Mouse (Mus musculus) lung, embryonic 15.5 days (tissue): ENCODE measurements around the gene Otogl. TPM values are rescaled to one million over a fixed set of nuclear protein-coding genes. Genes with fewer than 3 reads are reported as not detected.

Source experiments
- ATAC-seq: fragments of 200-750 bp; cut with Nextera tagmentation; 2 replicates; pipeline ENCODE4 v1.8.0; 2017; ENCODE audit warnings: moderate number of reproducible peaks, borderline replicate concordance; ENCODE audit not compliant: low FRiP score, low TSS enrichment; ENCODE audit errors: extremely low read depth
- H3K27ac ChIP-seq: fragments of 300-500 bp; sonication (generic); 2 replicates; pipeline ENCODE4 v1.5.1; 2015; ENCODE audit warnings: moderate library complexity, mild to moderate bottlenecking, inconsistent platforms
- H3K27me3 ChIP-seq: fragments of 300-500 bp; sonication (generic); 2 replicates; pipeline ENCODE4 v1.6.1; 2015; ENCODE audit warnings: inconsistent platforms
- H3K36me3 ChIP-seq: fragments of 300-500 bp; sonication (generic); 2 replicates; pipeline ENCODE4 v1.6.1; 2015; ENCODE audit warnings: inconsistent platforms
- H3K4me1 ChIP-seq: fragments of 300-500 bp; sonication (generic); 2 replicates; pipeline ENCODE4 v1.6.1; 2015; ENCODE audit warnings: inconsistent platforms
- H3K4me2 ChIP-seq: fragments of 300-500 bp; sonication (generic); 2 replicates; pipeline ENCODE4 v1.6.1; 2015; ENCODE audit warnings: inconsistent platforms, mild to moderate bottlenecking, moderate library complexity
- H3K4me3 ChIP-seq: fragments of 300-500 bp; sonication (generic); 2 replicates; pipeline ENCODE4 v1.5.1; 2015; ENCODE audit warnings: mild to moderate bottlenecking, inconsistent platforms
- H3K9ac ChIP-seq: fragments of 300-500 bp; sonication (generic); 2 replicates; pipeline ENCODE4 v1.6.1; 2015; ENCODE audit warnings: inconsistent platforms
- H3K9me3 ChIP-seq: fragments of 300-500 bp; sonication (generic); 2 replicates; pipeline ENCODE4 v1.6.1; 2016; ENCODE audit warnings: inconsistent platforms
- WGBS: fragments of 180-500 bp; shearing (Covaris S2); methylation state at CpG from one replicate; pipeline ENCODE4 v1.1.7; 2015; 5-methylcytosine and 5-hydroxymethylcytosine counted together
- polyA plus RNA-seq: library from polyadenylated mRNA; unstranded; fragments of >200 nt; fragmentation: Nextera tagmentation; extraction: Ambion mirVana; gene quantifications from 2 replicates; pipeline ENCODE4 v1.2.1, GENCODE M21; 2015

Otogl gene
- polyA plus RNA-seq = 0.06 and 0.10 TPM in 2 replicates

DNA sequence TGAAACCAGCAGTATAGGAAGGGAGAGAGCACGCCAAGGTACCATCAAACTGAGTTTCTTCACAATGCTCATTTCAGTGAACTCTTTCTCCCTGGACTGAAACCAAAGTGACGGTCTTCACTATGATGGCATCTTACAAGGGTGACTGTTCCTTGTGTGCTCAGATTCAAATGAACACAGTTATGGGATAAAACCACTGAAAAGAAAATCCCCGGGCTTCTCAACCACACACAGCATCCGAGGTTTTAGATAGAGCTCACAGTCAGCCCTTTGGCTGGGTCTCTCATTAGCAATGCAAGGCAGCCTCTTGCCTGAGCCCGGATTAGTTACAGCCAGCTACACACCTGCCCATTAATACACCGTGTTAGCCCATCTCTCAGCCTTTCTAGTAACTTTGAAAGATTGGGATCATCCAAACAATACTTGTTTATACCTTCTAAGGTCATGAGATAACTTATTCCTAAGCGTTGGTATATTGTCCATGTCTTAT lies at the start of gene Otogl:
Gene Otogl, minus strand, starts transcription at position 51 of the 490 bp plus-strand sequence.
- Histone ChIP-seq H3K4me1 (no peaks in the 10 kb centered on the region), H3K36me3 (no peaks in the 10 kb centered on the region), H3K4me3 (no peak within 1 kb of the TSS), H3K9ac (no peak within 1 kb of the TSS), H3K27ac (no peak within 1 kb of the TSS), H3K27me3 (no peaks in the 10 kb centered on the region), H3K4me2 (no peak within 1 kb of the TSS), H3K9me3 (no peaks in the 10 kb centered on the region)
- 53% methylated on average over 7 of the region's 7 CpGs for WGBS
- ATAC-seq = no peak

DNA sequence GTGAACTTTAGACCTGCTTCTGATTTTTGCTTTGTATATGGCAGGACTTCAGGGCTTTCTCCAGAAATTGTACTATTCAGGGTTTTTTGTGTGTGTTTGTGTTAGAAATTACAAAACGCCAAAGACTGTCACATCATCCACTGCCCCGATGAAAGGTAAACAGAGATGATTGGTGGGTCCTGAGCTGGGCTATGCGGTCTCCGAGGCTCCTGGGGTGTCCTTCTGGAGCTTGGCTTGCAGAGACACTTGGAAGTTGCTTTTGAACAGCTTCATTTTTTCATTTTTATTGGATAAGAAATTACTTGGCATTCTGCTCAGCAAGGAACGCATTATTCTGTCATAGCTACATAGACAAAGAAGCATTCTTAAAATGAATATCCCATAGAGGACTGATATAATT lies 44.7 kb upstream of the Otogl start:
- Histone ChIP-seq H3K9me3 (no peaks in the 10 kb centered on the region), H3K4me3 (no peak overlapping the region), H3K9ac (no peak overlapping the region), H3K36me3 (no peaks in the 10 kb centered on the region), H3K27ac (no peak overlapping the region), H3K4me2 (no peak overlapping the region), H3K4me1 (no peaks in the 10 kb centered on the region), H3K27me3 (no peaks in the 10 kb centered on the region)
- 46% methylated on average over 5 of the region's 5 CpGs for WGBS
- no peak for ATAC-seq

DNA sequence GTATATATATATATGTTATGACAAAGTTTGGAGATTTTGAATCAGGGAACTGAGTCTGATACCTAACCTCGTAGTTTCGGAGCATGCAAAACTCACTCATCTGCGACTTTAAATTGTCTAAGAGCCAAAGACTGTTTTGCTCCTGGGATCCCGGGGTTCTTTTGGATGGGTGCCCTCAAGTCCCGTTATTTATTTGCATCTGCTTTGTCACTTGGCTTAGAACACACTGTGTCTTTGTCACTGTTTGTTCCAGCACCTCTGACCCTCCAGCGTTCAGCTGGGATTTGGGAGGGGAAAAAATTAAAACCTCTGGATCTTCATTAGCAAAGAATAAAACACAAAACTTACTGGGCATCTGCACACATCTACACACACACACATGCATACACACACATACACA lies 42.5 kb upstream of the Otogl start:
- H3K4me3 ChIP-seq = no peak overlapping the region
- H3K27ac ChIP-seq = no peak overlapping the region
- no peaks in the 10 kb centered on the region for H3K36me3 ChIP-seq
- H3K4me1 ChIP-seq = no peaks in the 10 kb centered on the region
- H3K27me3 ChIP-seq = no peaks in the 10 kb centered on the region
- no peak overlapping the region for H3K9ac ChIP-seq
- WGBS = 57% methylated on average over 6 of the region's 6 CpGs
- ATAC-seq = no peak
- H3K9me3 ChIP-seq = no peaks in the 10 kb centered on the region
- H3K4me2 ChIP-seq = no peak overlapping the region

DNA sequence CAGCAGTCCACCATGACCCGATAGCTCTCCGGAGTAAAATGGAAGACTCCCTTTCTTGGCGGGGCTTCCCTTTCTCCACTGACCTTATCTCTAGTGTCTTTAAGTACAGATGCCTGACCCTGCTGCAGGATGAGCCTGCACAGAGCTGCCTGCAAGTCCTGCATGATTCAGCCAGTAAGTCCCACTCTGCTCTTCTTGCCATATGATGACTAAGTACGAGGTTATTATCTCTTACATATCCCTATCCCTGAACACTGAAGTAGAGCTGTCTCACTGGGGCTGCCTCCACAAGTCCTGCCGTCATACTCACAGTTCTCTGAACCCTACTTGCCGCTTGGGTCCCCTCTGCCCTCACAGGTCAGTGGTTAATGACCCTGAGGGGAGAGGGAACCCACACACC lies 39.7 kb upstream of the Otogl start:
- no peaks in the 10 kb centered on the region for H3K36me3 ChIP-seq
- no peak overlapping the region for H3K27ac ChIP-seq
- H3K4me3 ChIP-seq = no peak overlapping the region
- 81% methylated on average over 6 of the region's 6 CpGs for WGBS
- no peaks in the 10 kb centered on the region for H3K27me3 ChIP-seq
- H3K9me3 ChIP-seq = no peaks in the 10 kb centered on the region
- ATAC-seq = no peak
- H3K9ac ChIP-seq = no peak overlapping the region
- H3K4me1 ChIP-seq = no peaks in the 10 kb centered on the region
- H3K4me2 ChIP-seq = no peak overlapping the region

DNA sequence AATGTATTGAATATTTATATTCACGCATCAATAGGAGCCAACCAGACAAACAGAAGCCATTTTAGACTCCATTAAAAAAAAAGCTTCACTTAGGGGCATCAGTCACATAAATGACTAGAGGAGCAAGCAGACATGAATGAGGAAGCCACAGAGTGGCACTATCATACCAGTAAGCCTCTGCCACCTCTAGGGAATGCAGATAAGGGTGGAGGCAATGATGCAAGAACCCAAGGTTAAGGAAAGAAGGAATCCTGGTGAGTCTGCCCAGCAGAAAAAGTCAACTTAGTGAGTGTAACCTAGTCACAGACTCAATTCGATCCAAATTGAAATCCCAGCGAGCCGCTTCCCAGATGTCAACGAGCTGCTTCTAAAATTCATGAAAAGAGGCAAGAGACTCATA lies 38.0 kb upstream of the Otogl start:
- no peak overlapping the region for H3K9ac ChIP-seq
- no peak overlapping the region for H3K27ac ChIP-seq
- no peak overlapping the region for H3K4me3 ChIP-seq
- H3K9me3 ChIP-seq = no peaks in the 10 kb centered on the region
- ATAC-seq = no peak
- H3K36me3 ChIP-seq = no peaks in the 10 kb centered on the region
- WGBS = 90% methylated on average over 5 of the region's 5 CpGs
- H3K4me1 ChIP-seq = no peaks in the 10 kb centered on the region
- H3K27me3 ChIP-seq = no peaks in the 10 kb centered on the region
- H3K4me2 ChIP-seq = no peak overlapping the region

DNA sequence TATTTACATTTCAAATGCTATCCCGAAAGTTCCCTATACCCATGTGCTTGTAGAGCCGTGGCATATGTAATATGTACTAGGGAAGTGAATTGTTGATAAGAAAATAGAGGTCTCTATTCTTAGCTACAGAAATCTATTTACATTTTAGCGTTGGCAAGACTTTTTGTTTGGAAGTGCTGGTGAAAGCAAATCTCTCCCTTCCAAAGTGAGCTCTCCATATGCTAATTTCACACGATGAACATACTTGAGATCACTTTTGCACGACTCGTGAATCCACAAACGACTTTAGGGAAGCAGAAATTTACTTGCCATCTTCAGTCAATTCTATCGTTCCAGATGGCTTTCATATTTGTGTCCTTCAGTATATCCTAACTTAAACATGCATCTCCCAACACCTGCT lies 36.7 kb upstream of the Otogl start:
- no peak overlapping the region for H3K9ac ChIP-seq
- H3K4me2 ChIP-seq = no peak overlapping the region
- no peaks in the 10 kb centered on the region for H3K9me3 ChIP-seq
- H3K4me1 ChIP-seq = no peaks in the 10 kb centered on the region
- no peak overlapping the region for H3K27ac ChIP-seq
- H3K27me3 ChIP-seq = no peaks in the 10 kb centered on the region
- ATAC-seq = no peak
- H3K4me3 ChIP-seq = no peak overlapping the region
- 43% methylated on average over 8 of the region's 8 CpGs for WGBS
- no peaks in the 10 kb centered on the region for H3K36me3 ChIP-seq

DNA sequence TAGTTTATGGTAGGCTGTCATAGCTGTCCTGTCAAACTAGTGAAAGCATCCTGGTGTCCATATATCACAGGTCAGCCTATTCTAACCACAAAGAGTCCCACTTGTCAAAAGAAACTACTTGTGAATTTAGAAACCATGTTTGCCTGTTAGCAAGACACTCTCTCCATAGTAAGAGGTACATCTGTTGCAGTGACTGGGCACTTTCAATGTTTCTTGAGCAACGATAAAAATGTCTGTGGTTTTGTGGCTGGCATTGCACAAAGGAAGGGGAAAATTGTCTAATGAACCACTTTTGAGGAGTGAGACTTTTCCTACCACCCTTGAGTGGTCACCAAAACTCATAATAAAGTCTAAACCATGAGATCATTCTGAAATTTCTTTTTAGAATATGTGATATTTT lies 36.1 kb upstream of the Otogl start:
- H3K9me3 ChIP-seq = no peaks in the 10 kb centered on the region
- H3K36me3 ChIP-seq = no peaks in the 10 kb centered on the region
- no peaks in the 10 kb centered on the region for H3K27me3 ChIP-seq
- no peak overlapping the region for H3K4me3 ChIP-seq
- WGBS = 65% methylated on average over 1 of the region's 1 CpGs
- no peak overlapping the region for H3K4me2 ChIP-seq
- H3K9ac ChIP-seq = no peak overlapping the region
- H3K4me1 ChIP-seq = no peaks in the 10 kb centered on the region
- no peak overlapping the region for H3K27ac ChIP-seq
- ATAC-seq = no peak

DNA sequence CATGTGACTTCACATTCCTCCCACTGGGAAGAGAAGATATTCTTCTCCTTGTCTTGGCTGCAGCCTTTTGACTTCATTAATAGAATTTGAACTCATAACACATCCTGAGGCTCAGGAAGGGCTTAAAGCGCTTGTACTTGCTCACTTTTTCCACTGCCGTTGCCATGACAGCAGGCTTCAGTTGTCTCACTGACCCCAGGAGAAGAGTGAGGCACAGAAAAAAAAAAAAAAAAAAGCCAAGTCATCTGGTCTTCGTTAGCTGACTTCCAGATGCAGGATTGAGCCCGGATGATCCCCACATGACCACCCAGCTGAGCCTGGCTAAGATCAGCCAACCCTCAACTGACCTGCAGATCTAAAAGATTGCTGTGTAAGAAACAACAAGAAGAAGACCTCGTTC lies 34.4 kb upstream of the Otogl start:
- H3K9me3 ChIP-seq = no peaks in the 10 kb centered on the region
- 53% methylated on average over 5 of the region's 5 CpGs for WGBS

DNA sequence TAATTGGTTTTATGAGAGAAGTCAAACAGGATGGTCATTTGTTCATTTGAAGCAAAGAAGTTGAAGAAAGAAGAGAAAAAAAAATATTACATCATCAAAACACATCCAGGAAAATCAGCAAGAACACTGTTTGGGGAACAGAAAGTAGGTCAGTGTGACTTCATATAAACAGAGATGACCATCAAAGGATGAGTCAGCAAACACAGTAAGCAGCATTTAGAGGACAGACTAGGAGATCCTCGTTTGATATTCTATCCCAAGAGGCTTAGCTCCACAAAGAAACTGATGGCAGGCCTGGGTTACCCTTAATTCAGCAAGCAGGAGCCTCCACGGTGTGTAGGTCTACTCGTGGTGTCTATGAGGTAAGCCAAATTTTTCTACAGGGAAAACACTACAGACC lies 31.9 kb upstream of the Otogl start:
- no peak overlapping the region for H3K27ac ChIP-seq
- no peaks in the 10 kb centered on the region for H3K27me3 ChIP-seq
- no peaks in the 10 kb centered on the region for H3K9me3 ChIP-seq
- H3K4me3 ChIP-seq = no peak overlapping the region
- H3K4me2 ChIP-seq = no peak overlapping the region
- H3K36me3 ChIP-seq = no peaks in the 10 kb centered on the region
- H3K9ac ChIP-seq = no peak overlapping the region
- no peak for ATAC-seq
- 70% methylated on average over 3 of the region's 3 CpGs for WGBS
- H3K4me1 ChIP-seq = no peaks in the 10 kb centered on the region

More for the DNA sequence above, 34.4 kb upstream of the Otogl start:
- H3K9ac ChIP-seq = no peak overlapping the region
- no peak for ATAC-seq
- H3K4me1 ChIP-seq = no peaks in the 10 kb centered on the region
- no peaks in the 10 kb centered on the region for H3K27me3 ChIP-seq
- H3K36me3 ChIP-seq = no peaks in the 10 kb centered on the region
- H3K4me2 ChIP-seq = no peak overlapping the region
- H3K27ac ChIP-seq = no peak overlapping the region
- no peak overlapping the region for H3K4me3 ChIP-seq

DNA sequence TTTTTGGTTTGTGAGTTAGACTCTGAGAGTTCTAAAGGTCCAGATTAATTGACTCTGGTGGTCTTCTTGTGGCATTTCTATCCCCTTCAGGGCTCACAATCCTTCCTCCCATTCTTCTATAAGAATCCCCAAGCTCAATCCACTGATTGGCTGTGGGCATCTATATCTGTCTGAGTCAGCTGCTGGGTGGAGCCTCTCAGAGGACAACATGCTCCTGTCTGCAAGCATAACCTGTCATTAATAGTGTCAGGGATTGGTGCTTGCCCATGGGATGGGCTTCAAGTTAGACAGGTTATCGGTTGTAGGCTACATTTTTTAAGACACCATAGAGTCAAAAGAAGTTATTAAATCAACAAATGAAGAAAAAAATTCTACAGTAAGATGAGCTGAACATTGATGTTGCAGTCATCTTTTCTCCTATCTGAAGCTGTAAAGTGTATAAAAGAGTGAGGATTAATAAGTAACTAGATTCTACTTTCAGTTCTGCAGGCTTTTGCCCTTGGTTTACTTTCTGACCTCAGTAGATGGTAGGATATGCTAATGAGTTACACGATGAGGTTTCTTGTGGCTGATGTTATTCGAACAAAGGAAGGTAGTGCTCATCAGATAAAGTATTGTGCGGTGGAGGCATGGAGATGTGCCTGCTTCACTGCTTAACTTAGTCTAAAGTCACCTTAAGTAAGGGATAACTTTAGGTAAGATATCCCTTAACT lies 29.4 kb upstream of the Otogl start:
- no peak overlapping the region for H3K27ac ChIP-seq
- WGBS = 81% methylated on average over 4 of the region's 4 CpGs
- H3K4me1 ChIP-seq = no peaks in the 10 kb centered on the region
- no peaks in the 10 kb centered on the region for H3K9me3 ChIP-seq
- no peaks in the 10 kb centered on the region for H3K27me3 ChIP-seq
- no peaks in the 10 kb centered on the region for H3K36me3 ChIP-seq
- no peak overlapping the region for H3K4me3 ChIP-seq
- no peak for ATAC-seq
- no peak overlapping the region for H3K4me2 ChIP-seq
- H3K9ac ChIP-seq = no peak overlapping the region

DNA sequence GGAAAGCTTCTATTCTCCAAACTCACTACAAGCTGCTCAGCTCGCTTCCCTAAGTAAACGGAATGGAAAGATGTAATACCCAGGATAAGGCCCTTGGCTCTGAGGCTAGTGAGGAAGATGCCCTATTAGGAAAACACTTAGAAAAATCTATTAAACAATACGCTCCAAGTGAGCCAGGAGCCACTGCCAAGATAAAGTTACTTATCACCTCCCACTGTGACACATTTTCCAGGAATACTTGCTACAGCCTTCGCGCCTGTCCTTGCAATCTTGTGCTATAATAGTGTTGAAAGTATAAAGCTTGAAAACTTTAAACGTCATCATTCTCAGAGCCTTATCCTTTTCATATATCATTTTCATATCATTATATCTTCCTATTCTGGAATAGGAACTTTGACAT lies 28.4 kb upstream of the Otogl start:
- no peak for ATAC-seq

DNA sequence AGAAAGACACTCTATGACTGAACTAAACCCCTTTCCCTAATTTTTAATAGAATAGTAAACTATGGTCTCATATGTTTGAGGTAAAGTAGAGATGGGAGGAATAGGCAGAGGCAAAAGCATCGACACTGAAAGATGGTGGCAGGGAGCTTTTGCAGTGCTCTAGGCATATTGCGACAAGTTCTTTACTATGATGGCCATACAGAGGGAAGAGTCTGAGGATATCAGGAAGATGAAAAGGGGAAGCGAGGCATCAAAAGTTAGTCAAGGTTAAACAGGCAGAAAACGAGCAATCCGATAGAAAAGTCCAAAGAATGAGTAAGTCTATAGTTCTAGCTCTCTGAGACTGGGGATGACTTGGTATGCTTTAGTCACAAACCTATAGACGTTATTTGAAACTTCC lies 27.9 kb upstream of the Otogl start:
- Histone ChIP-seq H3K27me3 (no peaks in the 10 kb centered on the region), H3K4me2 (no peak overlapping the region), H3K36me3 (no peaks in the 10 kb centered on the region), H3K9ac (no peak overlapping the region), H3K9me3 (no peaks in the 10 kb centered on the region), H3K27ac (no peak overlapping the region), H3K4me1 (no peaks in the 10 kb centered on the region), H3K4me3 (no peak overlapping the region)
- ATAC-seq = no peak
- WGBS = 86% methylated on average over 6 of the region's 6 CpGs

More for the DNA sequence above, 28.4 kb upstream of the Otogl start:
- H3K4me2 ChIP-seq = no peak overlapping the region
- H3K27me3 ChIP-seq = no peaks in the 10 kb centered on the region
- no peaks in the 10 kb centered on the region for H3K9me3 ChIP-seq
- WGBS = 66% methylated on average over 6 of the region's 6 CpGs
- H3K36me3 ChIP-seq = no peaks in the 10 kb centered on the region
- H3K4me3 ChIP-seq = no peak overlapping the region
- H3K9ac ChIP-seq = no peak overlapping the region
- H3K4me1 ChIP-seq = no peaks in the 10 kb centered on the region
- H3K27ac ChIP-seq = no peak overlapping the region

DNA sequence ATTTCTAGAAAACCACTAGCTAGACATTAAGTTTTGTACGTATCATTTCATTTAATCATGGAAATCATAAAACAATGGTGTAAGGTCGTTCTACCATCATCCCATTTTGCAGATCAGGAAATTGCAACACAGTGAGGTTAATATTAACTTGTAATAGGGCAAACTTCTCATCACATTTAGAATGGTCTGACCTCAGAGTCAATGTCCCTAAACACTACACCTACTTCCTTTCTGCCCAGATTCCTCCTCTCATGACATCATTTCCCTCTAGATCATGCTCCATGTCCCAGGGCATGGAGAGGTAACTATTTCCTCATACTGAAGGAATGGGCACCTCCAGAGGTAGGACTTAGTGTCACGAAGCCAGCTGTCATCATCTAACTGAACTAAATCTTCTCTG lies 22.1 kb upstream of the Otogl start:
- no peak overlapping the region for H3K9ac ChIP-seq
- no peak overlapping the region for H3K4me3 ChIP-seq
- ATAC-seq = no peak
- no peaks in the 10 kb centered on the region for H3K36me3 ChIP-seq
- H3K4me1 ChIP-seq = peaks cover 26% of the 10 kb centered on the region
- H3K27me3 ChIP-seq = no peaks in the 10 kb centered on the region
- no peaks in the 10 kb centered on the region for H3K9me3 ChIP-seq
- 81% methylated on average over 3 of the region's 3 CpGs for WGBS
- no peak overlapping the region for H3K4me2 ChIP-seq
- no peak overlapping the region for H3K27ac ChIP-seq
